Mouse (Mus musculus): ENCODE data around the gene Ppil3.

Gene Ppil3

GRCm38 (mm10) chr1:58445143-58445722 is at the start of gene Ppil3, which contains the start of gene Nif3l1:
TSS of gene Ppil3 (minus strand) at chr1:58445486.
TSS of gene Nif3l1 (plus strand) at chr1:58445151.
- in situ Hi-C loops (cut with MboI, MseI): no loop called here

GRCm38 (mm10) chr1:58482647-58483046 is 37.4 kb upstream of the Ppil3 start:
- in situ Hi-C loops (cut with MboI, MseI): no loop called here

- in situ Hi-C loops (cut with MboI, MseI): no loop called here
Observed at GRCm38 (mm10) chr1:58475662-58476061, 30.4 kb upstream of the Ppil3 start.

- in situ Hi-C loops (cut with MboI, MseI): loop anchor here in 1 of 2 experiments (25.0 kb wide), 1 partner anchor 1247 kb away; no protein-coding TSS in a partner anchor
Observed at GRCm38 (mm10) chr1:58465561-58465960, 20.3 kb upstream of the Ppil3 start.

- in situ Hi-C loops (cut with MboI, MseI): loop anchor here in 1 of 2 experiments (25.0 kb wide), 1 partner anchor 1247 kb away; no protein-coding TSS in a partner anchor
Observed at GRCm38 (mm10) chr1:58465042-58465441, 19.8 kb upstream of the Ppil3 start.

- in situ Hi-C loops (cut with MboI, MseI): loop anchor here in 1 of 2 experiments (25.0 kb wide), 1 partner anchor 1248 kb away; no protein-coding TSS in a partner anchor
Observed at GRCm38 (mm10) chr1:58463935-58464334, 18.6 kb upstream of the Ppil3 start.

- in situ Hi-C loops (cut with MboI, MseI): loop anchor here in 1 of 2 experiments (25.0 kb wide), 1 partner anchor 1252 kb away; no protein-coding TSS in a partner anchor
Observed at GRCm38 (mm10) chr1:58460566-58460965, 15.3 kb upstream of the Ppil3 start.

- in situ Hi-C loops (cut with MboI, MseI): loop anchor here in 1 of 2 experiments (25.0 kb wide), 1 partner anchor 1253 kb away; no protein-coding TSS in a partner anchor
Observed at GRCm38 (mm10) chr1:58458867-58459266, 13.6 kb upstream of the Ppil3 start.

- in situ Hi-C loops (cut with MboI, MseI): loop anchor here in 1 of 2 experiments (25.0 kb wide), 1 partner anchor 1254 kb away; no protein-coding TSS in a partner anchor
Observed at GRCm38 (mm10) chr1:58458175-58458574, 12.9 kb upstream of the Ppil3 start.

- in situ Hi-C loops (cut with MboI, MseI): loop anchor here in 1 of 2 experiments (25.0 kb wide), 1 partner anchor 1258 kb away; no protein-coding TSS in a partner anchor
Observed at GRCm38 (mm10) chr1:58454316-58454715, 9.0 kb upstream of the Ppil3 start.

- in situ Hi-C loops (cut with MboI, MseI): no loop called here
Observed at GRCm38 (mm10) chr1:58448396-58448795, 3.1 kb upstream of the Ppil3 start.

- in situ Hi-C loops (cut with MboI, MseI): no loop called here
Observed at GRCm38 (mm10) chr1:58447766-58448165, 2.5 kb upstream of the Ppil3 start.

GRCm38 (mm10) chr1:58445861-58446260 is 575 bp upstream of the Ppil3 start:
- in situ Hi-C loops (cut with MboI, MseI): no loop called here

- in situ Hi-C loops (cut with MboI, MseI): no loop called here
Observed at GRCm38 (mm10) chr1:58444691-58445090, 595 bp downstream of the Ppil3 start.

GRCm38 (mm10) chr1:58424551-58424950 is 20.7 kb downstream of the Ppil3 start:
- in situ Hi-C loops (cut with MboI, MseI): loop anchor here in 1 of 2 experiments (10.0 kb wide), 1 partner anchor 290 kb away; the partner anchor contains the start of gene Cflar

- in situ Hi-C loops (cut with MboI, MseI): loop anchor here in 1 of 2 experiments (10.0 kb wide), 1 partner anchor 291 kb away; the partner anchor contains the start of gene Cflar
Observed at GRCm38 (mm10) chr1:58423371-58424248, 21.7 kb downstream of the Ppil3 start, which contains the start of gene Clk1. TSS of gene Clk1 (minus strand) at chr1:58424066.

- in situ Hi-C loops (cut with MboI, MseI): loop anchor here in 1 of 2 experiments (10.0 kb wide), 1 partner anchor 292 kb away; the partner anchor contains the start of gene Cflar
Observed at GRCm38 (mm10) chr1:58422879-58423278, 22.4 kb downstream of the Ppil3 start.

GRCm38 (mm10) chr1:58420961-58421360 is 24.3 kb downstream of the Ppil3 start:
- in situ Hi-C loops (cut with MboI, MseI): loop anchor here in 1 of 2 experiments (10.0 kb wide), 1 partner anchor 294 kb away; the partner anchor contains the start of gene Cflar

GRCm38 (mm10) chr1:58420032-58420431 is 25.3 kb downstream of the Ppil3 start:
- in situ Hi-C loops (cut with MboI, MseI): loop anchor here in 1 of 2 experiments (10.0 kb wide), 1 partner anchor 295 kb away; the partner anchor contains the start of gene Cflar

- in situ Hi-C loops (cut with MboI, MseI): loop anchor here in 1 of 2 experiments (10.0 kb wide), 1 partner anchor 1289 kb away; no protein-coding TSS in a partner anchor
Observed at GRCm38 (mm10) chr1:58416048-58416447, 29.2 kb downstream of the Ppil3 start.

GRCm38 (mm10) chr1:58415442-58415841 is 29.8 kb downstream of the Ppil3 start:
- in situ Hi-C loops (cut with MboI, MseI): loop anchor here in 1 of 2 experiments (10.0 kb wide), 1 partner anchor 1289 kb away; no protein-coding TSS in a partner anchor
